Mouse (Mus musculus): ENCODE results near the gene Poc1a.

DNA sequence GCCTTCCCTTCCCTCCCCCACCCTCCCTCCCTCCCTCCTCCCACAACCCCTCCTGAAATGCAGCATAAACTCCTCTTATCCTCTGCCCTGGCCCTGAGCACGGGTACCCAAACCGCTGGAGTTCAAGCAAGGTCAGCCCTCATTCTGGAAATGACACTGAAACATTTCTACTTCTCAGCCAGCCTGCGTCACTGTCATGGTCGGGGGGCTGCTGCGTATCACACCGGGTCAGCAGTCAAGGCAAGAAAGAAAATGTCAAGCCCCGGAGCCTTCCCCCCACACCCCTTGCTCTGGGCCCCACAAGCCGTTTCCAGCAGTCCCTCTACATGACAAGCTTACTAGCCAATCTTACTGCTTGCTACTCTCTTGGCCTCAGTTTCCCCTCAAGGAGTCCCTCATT is 29.8 kb upstream of the Poc1a start:
- no peak for TF ChIP-seq CTCF (IDR thresholded peaks at IDR 0.05; ENCODE audit: insufficient read depth, low read length)
- no peak for TF ChIP-seq POLR2A (IDR thresholded peaks at IDR 0.05; ENCODE audit: borderline replicate concordance, extremely low read depth, low read depth, low read length)

All from lung, adult 2 months (tissue).